Mouse (Mus musculus) layer of hippocampus, adult 9-11 months (tissue): ENCODE data around the gene Ppp1r2.

Source experiments
- DNase-seq: peaks from one replicate; pipeline ENCODE4 v3.0.0; 2022

Ppp1r2 gene

GRCm38 (mm10) chr16:31287712-31288111, 12.6 kb upstream of the Ppp1r2 start:
- no peak for DNase-seq

- no peak for DNase-seq
These were observed 11.9 kb upstream of the Ppp1r2 start for GRCm38 (mm10) chr16:31286801-31287488.

GRCm38 (mm10) chr16:31281981-31282380, 6.9 kb upstream of the Ppp1r2 start:
- no peak for DNase-seq

GRCm38 (mm10) chr16:31280176-31280575, 5.1 kb upstream of the Ppp1r2 start:
- DNase-seq = no peak

GRCm38 (mm10) chr16:31278581-31278980, 3.5 kb upstream of the Ppp1r2 start:
- DNase-seq = no peak

GRCm38 (mm10) chr16:31278081-31278480, 3.0 kb upstream of the Ppp1r2 start:
- no peak for DNase-seq

- DNase-seq = no peak
These were observed 1.9 kb upstream of the Ppp1r2 start for GRCm38 (mm10) chr16:31276962-31277361.

- peak; percentile 34 for DNase-seq
These were observed 1.5 kb upstream of the Ppp1r2 start for GRCm38 (mm10) chr16:31276539-31276938.

- DNase-seq = no peak
These were observed 993 bp downstream of the Ppp1r2 start for GRCm38 (mm10) chr16:31274084-31274483.

GRCm38 (mm10) chr16:31266692-31267091, 8.4 kb downstream of the Ppp1r2 start:
- no peak for DNase-seq

GRCm38 (mm10) chr16:31256151-31256550, 18.9 kb downstream of the Ppp1r2 start:
- no peak for DNase-seq

GRCm38 (mm10) chr16:31255685-31256084, 19.4 kb downstream of the Ppp1r2 start:
- no peak for DNase-seq

GRCm38 (mm10) chr16:31249401-31249800, 25.7 kb downstream of the Ppp1r2 start:
- DNase-seq = no peak

- no peak for DNase-seq
These were observed 26.4 kb downstream of the Ppp1r2 start for GRCm38 (mm10) chr16:31248717-31249116.

GRCm38 (mm10) chr16:31247442-31247841, 27.6 kb downstream of the Ppp1r2 start:
- no peak for DNase-seq

GRCm38 (mm10) chr16:31244053-31244452, 31.0 kb downstream of the Ppp1r2 start:
- no peak for DNase-seq

- DNase-seq = peak; percentile 63
These were observed 33.6 kb downstream of the Ppp1r2 start for GRCm38 (mm10) chr16:31241433-31241832.

GRCm38 (mm10) chr16:31240569-31240968, 34.5 kb downstream of the Ppp1r2 start:
- no peak for DNase-seq

GRCm38 (mm10) chr16:31238281-31238680, 36.8 kb downstream of the Ppp1r2 start:
- DNase-seq = no peak

- DNase-seq = no peak
These were observed 39.4 kb downstream of the Ppp1r2 start for GRCm38 (mm10) chr16:31235457-31236310.

GRCm38 (mm10) chr16:31234808-31235456, 40.1 kb downstream of the Ppp1r2 start:
- DNase-seq = no peak

- no peak for DNase-seq
These were observed 40.7 kb downstream of the Ppp1r2 start for GRCm38 (mm10) chr16:31234356-31234755.

GRCm38 (mm10) chr16:31233541-31234339, 41.3 kb downstream of the Ppp1r2 start:
- peak; percentile 86 for DNase-seq
